Mouse (Mus musculus): ENCODE measurements around the gene 4932411N23Rik.

DNA sequence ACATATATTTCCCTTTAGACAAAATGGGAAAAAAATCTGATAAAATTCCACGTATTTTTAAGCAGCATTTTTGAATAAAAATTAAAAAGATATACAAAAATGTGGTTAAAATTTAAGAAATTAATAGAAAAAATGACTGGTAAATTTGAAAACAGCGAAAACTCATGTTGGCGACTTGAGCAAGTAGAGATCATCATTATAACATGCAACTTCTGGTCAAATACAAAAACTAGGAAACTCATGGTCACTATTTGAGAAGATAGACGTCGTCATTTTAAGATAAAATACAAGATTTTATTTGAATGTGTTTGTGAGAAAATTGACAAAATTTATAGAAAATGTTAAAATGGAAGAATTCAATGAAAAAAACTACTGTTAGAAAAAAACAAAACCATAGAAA lies 35.8 kb downstream of the 4932411N23Rik start:
- TF ChIP-seq POLR2A (IDR thresholded peaks at IDR 0.05; ENCODE audit: extremely low read depth, insufficient read depth, low read length) (no peak), CTCF (IDR thresholded peaks at IDR 0.05; ENCODE audit: extremely low read depth, insufficient read depth, low read length) (no peak)
